Mouse (Mus musculus) regulatory T cell (primary cell): ENCODE data around the gene Lrrc27.

Experiments used
- in situ Hi-C: fragments of 300-600 bp; cut with MboI, MseI; formaldehyde crosslinking; loops from one replicate; pipeline ENCODE4 v1.15.1; 2025; ENCODE audit warnings: high pct_unique_total_duplicates

The Lrrc27 gene

DNA sequence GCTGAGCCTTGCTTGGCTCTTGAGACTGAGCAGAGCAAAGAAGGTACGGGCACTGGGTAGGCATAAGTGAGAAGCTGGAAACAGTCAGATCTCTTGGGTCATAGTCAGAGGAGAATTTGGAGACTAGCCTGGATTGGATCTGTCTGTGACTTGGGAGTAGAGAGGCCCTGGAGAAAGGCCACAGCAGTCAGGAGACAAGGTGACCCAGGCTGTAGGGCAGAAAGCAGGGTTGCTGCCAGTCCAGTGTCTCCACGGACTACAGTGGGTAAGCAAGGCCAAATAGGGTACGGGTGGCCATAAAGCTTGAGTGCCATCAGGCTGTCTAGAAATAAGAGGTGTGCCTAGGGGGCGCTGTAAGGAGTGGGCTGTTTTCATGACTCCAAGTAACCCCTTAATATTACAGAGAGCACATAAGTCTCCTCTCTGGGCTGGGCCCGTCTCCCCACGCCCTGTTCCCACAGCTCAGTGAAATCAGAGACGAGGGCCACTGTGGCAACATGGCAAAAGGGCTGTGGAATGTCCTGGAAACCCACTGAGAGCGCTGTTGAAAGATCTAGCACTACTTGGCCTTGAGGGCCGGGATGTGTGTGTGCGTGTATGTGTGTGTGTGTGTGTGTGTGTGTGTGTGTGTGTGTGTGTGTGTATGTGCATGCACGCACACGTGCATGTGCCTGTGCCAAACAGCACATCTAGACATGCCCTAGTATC is 23.0 kb downstream of the Lrrc27 start:
- in situ Hi-C loops: no loop called here

DNA sequence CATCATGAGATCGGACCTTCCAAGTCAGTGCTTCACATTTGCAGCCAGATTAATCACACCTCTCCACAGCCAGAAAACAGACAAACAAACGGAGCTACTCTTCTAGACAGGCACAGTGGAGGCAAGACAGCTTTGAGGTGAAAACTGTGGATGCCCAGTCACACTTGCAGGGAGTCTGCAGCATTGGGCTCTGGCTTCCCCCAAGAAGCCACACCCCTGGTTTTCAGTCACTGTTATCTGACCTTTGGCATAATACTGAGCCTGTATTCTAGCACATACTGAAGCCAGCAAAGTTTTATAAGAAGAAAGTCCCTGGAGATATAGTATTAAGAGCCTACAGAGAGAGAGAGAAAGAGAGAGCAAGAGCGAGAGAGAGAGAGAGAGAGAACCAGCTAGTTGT is 26.6 kb downstream of the Lrrc27 start:
- in situ Hi-C loops: no loop called here

DNA sequence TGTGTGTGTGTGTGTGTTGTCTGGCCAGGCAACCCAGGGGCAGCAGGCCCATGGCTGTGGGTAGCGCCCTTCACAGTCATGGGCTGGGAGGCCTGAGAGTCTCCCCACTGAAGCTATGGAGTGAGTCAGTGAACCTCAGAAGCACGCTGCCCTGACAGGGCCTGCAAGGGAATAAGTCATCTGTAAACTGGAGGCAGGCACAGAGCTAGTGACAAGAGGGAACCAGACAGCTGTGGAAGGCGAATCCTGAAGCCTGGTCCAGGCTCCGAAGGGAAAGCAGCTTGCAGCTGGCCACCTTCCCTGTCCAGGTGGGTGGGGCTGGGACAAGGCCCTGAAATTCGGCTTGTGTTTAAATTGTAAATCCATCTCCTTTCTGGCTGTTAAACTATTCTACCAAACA is 33.3 kb downstream of the Lrrc27 start:
- in situ Hi-C loops: loop anchor here (10.0 kb wide), 1 partner anchor 139 kb away; the partner anchor contains the start of gene Inpp5a

GRCm38 (mm10) chr7:139246931-139247880 is 34.4 kb downstream of the Lrrc27 start:
- in situ Hi-C loops: loop anchor here (10.0 kb wide), 1 partner anchor 138 kb away; the partner anchor contains the start of gene Inpp5a

DNA sequence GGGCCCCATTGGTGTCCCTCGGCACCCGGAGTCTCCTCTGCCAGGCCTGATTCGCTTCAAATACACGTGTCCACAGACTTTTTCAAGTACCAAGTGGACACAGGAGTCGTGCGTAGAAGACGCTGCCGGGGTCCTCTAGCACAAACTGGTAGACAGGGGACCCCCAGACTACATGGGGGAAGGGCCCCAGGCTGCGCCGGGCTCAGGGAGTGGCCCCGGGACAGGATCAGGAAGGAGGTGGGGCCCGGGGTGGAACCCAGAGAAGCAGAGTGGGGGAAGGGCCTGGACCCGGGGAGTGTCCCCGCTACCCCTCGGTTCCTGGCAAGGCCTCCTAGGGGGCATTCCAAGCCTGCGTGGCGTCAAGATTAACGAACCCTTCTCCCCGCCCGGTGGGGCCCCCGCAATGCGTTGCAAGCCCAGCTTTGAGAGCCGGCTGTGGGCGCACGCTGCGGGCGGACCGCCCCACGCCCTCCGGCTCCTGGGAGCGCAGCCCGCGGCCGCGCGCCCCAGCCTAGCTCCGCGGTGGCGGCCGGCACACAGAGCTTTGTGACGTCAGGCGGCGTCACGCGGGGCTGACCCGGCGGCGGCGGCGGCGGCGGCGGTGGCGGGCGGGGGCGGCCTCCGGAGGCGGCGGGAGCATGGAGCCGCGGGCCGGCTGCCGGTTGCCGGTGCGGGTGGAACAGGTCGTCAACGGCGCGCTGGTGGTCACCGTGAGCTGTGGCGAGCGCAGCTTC is 35.3 kb downstream of the Lrrc27 start, which contains the start of gene Pwwp2b:
Pwwp2b (plus strand) TSS at position 602 of the 734 bp plus-strand sequence.
- in situ Hi-C loops: loop anchor here (10.0 kb wide), 1 partner anchor 137 kb away; the partner anchor contains the start of gene Inpp5a

DNA sequence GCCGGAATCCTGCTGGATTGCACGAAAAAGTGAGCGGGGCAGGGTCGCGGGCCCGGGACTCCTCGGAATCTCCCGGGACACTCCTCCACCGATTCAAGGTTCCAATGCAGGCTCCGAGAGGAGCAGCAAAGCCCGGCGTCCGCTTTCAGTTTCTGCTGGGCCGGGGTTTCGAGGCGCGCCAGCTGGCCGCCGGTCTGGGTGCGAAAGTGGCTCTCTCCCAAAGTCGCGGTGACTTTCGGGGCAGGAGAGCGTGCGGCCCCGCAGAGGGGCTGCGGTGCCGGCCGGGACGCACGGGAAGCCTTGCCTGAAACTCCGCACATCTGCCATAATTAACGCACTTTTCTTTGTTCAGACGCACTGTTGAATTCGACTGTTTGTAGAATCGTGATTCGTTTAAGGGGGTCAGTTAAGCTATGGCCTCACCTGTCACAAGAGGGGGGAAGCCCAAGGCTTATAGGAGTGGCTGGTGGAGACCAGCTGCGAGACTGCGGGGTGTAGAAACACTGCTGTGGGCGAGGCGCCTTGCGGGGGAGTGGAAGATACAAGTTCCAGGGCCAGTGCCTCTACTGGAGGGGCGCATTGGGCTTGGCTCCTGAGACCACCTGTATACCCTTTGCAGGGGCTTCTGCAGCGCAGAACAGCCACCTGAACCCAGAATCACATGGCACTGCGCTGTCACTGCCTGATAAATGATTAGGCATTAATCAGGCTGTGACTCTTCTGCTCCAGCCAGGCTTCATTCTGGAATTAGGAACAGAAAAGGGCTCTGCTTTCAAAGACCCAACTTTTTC is 36.0 kb downstream of the Lrrc27 start:
- in situ Hi-C loops: loop anchor here (10.0 kb wide), 1 partner anchor 136 kb away; the partner anchor contains the start of gene Inpp5a

GRCm38 (mm10) chr7:139249406-139250210 is 36.8 kb downstream of the Lrrc27 start:
- in situ Hi-C loops: loop anchor here (10.0 kb wide), 1 partner anchor 135 kb away; the partner anchor contains the start of gene Inpp5a

GRCm38 (mm10) chr7:139251881-139252301 is 39.1 kb downstream of the Lrrc27 start:
- in situ Hi-C loops: no loop called here

GRCm38 (mm10) chr7:139252566-139252965 is 39.8 kb downstream of the Lrrc27 start:
- in situ Hi-C loops: no loop called here

GRCm38 (mm10) chr7:139252986-139253385 is 40.2 kb downstream of the Lrrc27 start:
- in situ Hi-C loops: no loop called here

- in situ Hi-C loops: no loop called here
Measured at GRCm38 (mm10) chr7:139253462-139253861, 40.7 kb downstream of the Lrrc27 start.

GRCm38 (mm10) chr7:139254626-139255025 is 41.8 kb downstream of the Lrrc27 start:
- in situ Hi-C loops: no loop called here

DNA sequence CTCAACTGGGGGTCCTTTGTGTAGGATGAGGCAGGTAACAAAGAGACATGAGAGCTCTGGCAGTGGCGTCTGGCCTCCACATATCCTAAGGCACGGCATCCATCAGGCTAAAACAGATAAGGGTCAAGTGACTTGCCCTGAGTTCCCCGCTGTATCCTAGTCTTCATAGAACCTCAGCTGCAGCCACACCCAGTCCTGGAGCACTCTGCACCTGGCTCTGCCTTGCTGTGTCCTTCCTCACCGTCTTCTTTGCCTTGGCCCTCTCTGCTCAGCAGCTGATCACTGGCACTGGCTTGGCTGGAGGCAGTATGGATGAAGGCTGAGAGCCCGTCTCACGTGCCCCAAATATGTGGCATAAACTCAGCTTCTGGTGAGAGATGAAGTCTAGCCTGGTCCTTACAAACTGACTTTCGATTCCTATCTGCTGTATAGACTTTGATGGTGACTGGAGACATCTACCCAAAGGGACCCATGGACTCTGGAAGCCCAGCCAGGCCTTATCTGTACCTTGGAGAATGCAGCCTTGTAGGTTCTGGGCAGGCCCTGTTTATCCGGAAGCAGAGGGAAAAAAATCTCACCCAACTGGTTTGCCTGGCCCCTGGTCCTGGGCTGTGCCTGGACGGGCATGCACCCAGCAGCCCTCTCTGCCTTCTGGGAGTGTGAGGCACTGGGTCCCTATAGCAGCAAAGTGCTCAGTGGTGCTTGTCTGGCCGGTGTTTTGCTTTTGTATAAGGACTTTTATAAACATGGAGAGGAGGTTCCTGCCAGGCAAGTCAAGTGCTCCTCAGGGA is 45.2 kb downstream of the Lrrc27 start:
- in situ Hi-C loops: no loop called here

- in situ Hi-C loops: no loop called here
Measured at GRCm38 (mm10) chr7:139264337-139264736, 51.5 kb downstream of the Lrrc27 start.

DNA sequence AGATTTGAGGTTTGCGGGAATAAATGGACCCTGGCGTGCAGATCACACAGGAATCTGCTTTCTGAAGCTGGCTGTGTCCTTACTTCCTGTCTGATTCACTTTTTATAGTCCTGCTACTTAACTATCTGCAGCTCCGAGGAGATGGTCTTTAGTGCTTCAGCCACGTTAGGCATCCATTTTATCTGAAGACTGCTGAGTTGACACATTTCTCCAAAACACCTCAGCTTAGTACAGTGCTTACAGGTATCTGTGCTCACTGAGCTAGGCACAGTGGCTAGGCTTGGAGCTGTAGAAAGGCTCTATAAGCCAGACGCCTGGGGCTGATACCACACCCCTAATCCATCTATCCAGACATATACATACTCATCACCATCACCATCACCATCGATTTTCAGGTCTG is 52.8 kb downstream of the Lrrc27 start:
- in situ Hi-C loops: no loop called here

DNA sequence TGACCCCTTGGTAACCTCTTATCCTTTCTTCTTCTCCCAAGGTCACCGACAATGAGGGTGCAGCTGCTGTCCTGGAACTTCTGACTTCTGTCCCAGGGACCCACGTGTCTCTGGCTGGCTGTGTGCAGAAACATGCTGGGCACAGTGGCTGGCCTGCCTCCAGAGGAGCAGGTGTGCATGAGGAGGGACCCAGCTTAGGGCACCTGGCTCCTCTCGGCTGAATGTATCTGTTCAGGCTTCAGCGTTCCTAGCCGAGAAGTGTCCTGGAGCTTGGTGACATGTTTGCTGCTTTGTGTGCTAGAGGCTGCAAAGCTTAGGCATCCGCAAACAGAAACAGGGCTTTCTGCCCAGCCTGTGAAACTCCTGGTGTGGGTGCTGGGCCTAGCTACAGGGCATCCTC is 53.6 kb downstream of the Lrrc27 start:
- in situ Hi-C loops: no loop called here

GRCm38 (mm10) chr7:139266886-139267870 is 54.4 kb downstream of the Lrrc27 start:
- in situ Hi-C loops: no loop called here

DNA sequence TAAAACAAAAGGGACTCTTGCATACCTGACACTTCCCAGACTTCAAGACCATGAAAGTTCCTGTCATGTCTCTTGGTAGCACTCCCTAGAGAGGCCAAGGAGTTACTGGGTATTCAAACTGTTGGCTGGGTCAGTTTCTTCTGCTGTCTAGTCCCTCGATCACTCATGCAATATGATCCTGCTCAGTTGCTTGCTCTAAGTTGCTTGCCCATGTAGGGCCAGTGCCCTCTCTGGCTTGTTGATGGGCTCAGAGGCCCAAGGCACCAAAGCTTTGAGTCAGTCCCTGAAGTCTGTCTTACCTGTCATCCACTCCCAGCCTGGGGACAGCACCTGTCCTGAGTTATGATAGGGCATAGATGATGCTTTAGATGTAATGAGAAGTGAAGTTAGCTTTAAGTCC is 58.0 kb downstream of the Lrrc27 start:
- in situ Hi-C loops: no loop called here
